In genomic region chr11:107222531-107223168, GRCm38 (mm10) we compare ENCODE assay signal across 17 mouse cellular contexts. TPM values are rescaled to one million over a fixed set of nuclear protein-coding genes. Genes with fewer than 3 reads are reported as not detected.
DNase-seq lines count a peak whose midpoint lies in the region; ATAC-seq and TF ChIP-seq lines count a peak whose summit lies in the region.
"Had no signal": no experiment of that assay in that cellular context is flagged by ENCODE, and none has a peak within 500 bp of the region (broad histone marks: within the 10 kb centered on the region; RNA-seq: fewer than 3 reads in every experiment).

No protein-coding gene starts in this region.

- H3K9ac ChIP-seq in heart, embryonic 13.5 days = no peak overlapping the region
- no peak overlapping the region for H3K9ac ChIP-seq in midbrain, embryonic 11.5 days (ENCODE audit: low read length)
- 0 out of 2 replicates have a peak overlapping the region, but pooled peaks have one; percentile 4 for H3K9ac ChIP-seq in hindbrain, postnatal 0 days (replicated peaks; ENCODE audit: low read length)
- no peak overlapping the region for H3K9ac ChIP-seq in midbrain, embryonic 15.5 days
- H3K9ac ChIP-seq: liver, embryonic 12.5 days; lung, embryonic 15.5 days had no signal

- H3K36me3 ChIP-seq in heart, embryonic 13.5 days = peaks cover 5% of the 10 kb centered on the region; the same call in 1 of the 2 replicates
- no peaks in the 10 kb centered on the region for H3K36me3 ChIP-seq in midbrain, embryonic 11.5 days (ENCODE audit: control insufficient read depth, insufficient read depth, low read length)
- H3K36me3 ChIP-seq in midbrain, embryonic 10.5 days = peaks cover 14% of the 10 kb centered on the region
- no peaks in the 10 kb centered on the region for H3K36me3 ChIP-seq in hindbrain, postnatal 0 days (ENCODE audit: insufficient read depth, low read length)
- no peaks in the 10 kb centered on the region for H3K36me3 ChIP-seq in midbrain, embryonic 15.5 days (replicated peaks)
- H3K36me3 ChIP-seq: lung, embryonic 15.5 days had no signal

- 43% methylated on average over 12 of the region's 12 CpGs for WGBS in heart, embryonic 13.5 days
- whole genome bisulfite sequencing in midbrain, embryonic 11.5 days = 67% methylated on average over 12 of the region's 12 CpGs
- 77% methylated on average over 12 of the region's 12 CpGs for WGBS in midbrain, embryonic 10.5 days
- 42% methylated on average over 12 of the region's 12 CpGs for WGBS in hindbrain, postnatal 0 days
- 30% methylated on average over 12 of the region's 12 CpGs for WGBS in midbrain, embryonic 15.5 days

- H3K9me3 ChIP-seq in heart, embryonic 13.5 days = no peaks in the 10 kb centered on the region
- no peaks in the 10 kb centered on the region for H3K9me3 ChIP-seq in midbrain, embryonic 11.5 days (ENCODE audit: control insufficient read depth, low read length)
- no peaks in the 10 kb centered on the region for H3K9me3 ChIP-seq in midbrain, embryonic 10.5 days (replicated peaks)
- H3K9me3 ChIP-seq in hindbrain, postnatal 0 days (ENCODE audit: low read length) = no peaks in the 10 kb centered on the region
- no peaks in the 10 kb centered on the region for H3K9me3 ChIP-seq in midbrain, embryonic 15.5 days
- H3K9me3 ChIP-seq: liver, embryonic 12.5 days; lung, embryonic 15.5 days had no signal

- H3K27ac ChIP-seq in heart, embryonic 13.5 days (replicated peaks) = peak overlapping the region; percentile 66
- H3K27ac ChIP-seq in midbrain, embryonic 11.5 days (ENCODE audit: low read depth, low read length) = no peak overlapping the region
- H3K27ac ChIP-seq in midbrain, embryonic 10.5 days (replicated peaks) = no peak overlapping the region; the same call in 1 of the 2 replicates
- peak overlapping the region; percentile 46; the same call in 1 of the 2 replicates for H3K27ac ChIP-seq in hindbrain, postnatal 0 days
- H3K27ac ChIP-seq in midbrain, embryonic 15.5 days = peak overlapping the region; percentile 63
- H3K27ac ChIP-seq: kidney, postnatal 0 days; liver, embryonic 12.5 days; stomach, postnatal 0 days had no signal

- ATAC-seq in heart, embryonic 13.5 days (ENCODE audit: extremely low read depth, insufficient number of reproducible peaks, low FRiP score, low TSS enrichment) = no peak
- no peak for ATAC-seq in midbrain, embryonic 11.5 days (ENCODE audit: low FRiP score)
- peak; percentile 59; the same call in 1 of the 2 replicates for ATAC-seq in hindbrain, postnatal 0 days
- peak; percentile 84 for ATAC-seq in midbrain, embryonic 15.5 days (replicated peaks)
- no peak for ATAC-seq in monocyte, adult 5-6 weeks (replicated peaks; ENCODE audit: insufficient number of reproducible peaks, low FRiP score, low TSS enrichment, poor library complexity, severe bottlenecking)
- ATAC-seq: CD4-positive, CD25-positive, alpha-beta regulatory T cell, adult 4 months; intestine, embryonic 16.5 days; liver, embryonic 12.5 days had no signal

- H3K4me1 ChIP-seq in heart, embryonic 13.5 days = peaks cover 37% of the 10 kb centered on the region
- H3K4me1 ChIP-seq in midbrain, embryonic 11.5 days (ENCODE audit: control insufficient read depth, insufficient read depth, low read length) = no peaks in the 10 kb centered on the region
- peaks cover 10% of the 10 kb centered on the region; the same call in 1 of the 2 replicates for H3K4me1 ChIP-seq in midbrain, embryonic 10.5 days
- H3K4me1 ChIP-seq in hindbrain, postnatal 0 days (ENCODE audit: insufficient read depth, low read length) = no peaks in the 10 kb centered on the region
- peaks cover 27% of the 10 kb centered on the region for H3K4me1 ChIP-seq in midbrain, embryonic 15.5 days
- H3K4me1 ChIP-seq: liver, embryonic 12.5 days; lung, embryonic 15.5 days had no signal

- intact Hi-C loops in heart, postnatal 25 days (cut with DNase I) = loop anchor here (5.0 kb wide), 1 partner anchor 170 kb away; no protein-coding TSS in a partner anchor

- no peak for TF ChIP-seq CTCF in hindbrain, postnatal 0 days (IDR thresholded peaks at IDR 0.05; ENCODE audit: low read depth)

- H3K4me3 ChIP-seq in heart, embryonic 13.5 days = no peak overlapping the region
- no peak overlapping the region for H3K4me3 ChIP-seq in midbrain, embryonic 11.5 days (ENCODE audit: low read depth, low read length)
- no peak overlapping the region for H3K4me3 ChIP-seq in midbrain, embryonic 10.5 days
- H3K4me3 ChIP-seq in hindbrain, postnatal 0 days (ENCODE audit: low read length) = no peak overlapping the region
- no peak overlapping the region for H3K4me3 ChIP-seq in midbrain, embryonic 15.5 days
- H3K4me3 ChIP-seq: liver, embryonic 12.5 days; lung, embryonic 15.5 days; myocyte had no signal

- no peak for DNase-seq in heart, postnatal 25 days (ENCODE audit: low spot score)
- DNase-seq in midbrain, embryonic 11.5 days (ENCODE audit: low spot score, missing footprints) = peak; percentile 67
- no peak for DNase-seq in midbrain, embryonic 10.5 days (ENCODE audit: low spot score)
- peak; percentile 42 for DNase-seq in hindbrain, postnatal 0 days (ENCODE audit: low spot score)
- DNase-seq in kidney, adult 18-20 months = no peak
- DNase-seq: adrenal gland, postnatal 25 days; layer of hippocampus, adult 9-11 months had no signal

- H3K4me2 ChIP-seq in heart, embryonic 13.5 days = 0 out of 2 replicates have a peak overlapping the region, but pooled peaks have one; percentile 4
- H3K4me2 ChIP-seq in midbrain, embryonic 11.5 days = no peak overlapping the region
- peak overlapping the region; percentile 10; the same call in 1 of the 2 replicates for H3K4me2 ChIP-seq in hindbrain, postnatal 0 days (ENCODE audit: low read depth, low read length)
- peak overlapping the region; percentile 11; the same call in 1 of the 2 replicates for H3K4me2 ChIP-seq in midbrain, embryonic 15.5 days
- H3K4me2 ChIP-seq: liver, embryonic 12.5 days; lung, embryonic 15.5 days had no signal

- no peaks in the 10 kb centered on the region for H3K27me3 ChIP-seq in heart, embryonic 13.5 days (replicated peaks)
- H3K27me3 ChIP-seq in midbrain, embryonic 11.5 days (ENCODE audit: control insufficient read depth, insufficient read depth, low read length) = no peaks in the 10 kb centered on the region
- H3K27me3 ChIP-seq in midbrain, embryonic 10.5 days (ENCODE audit: low read depth, poor library complexity, severe bottlenecking) = no peaks in the 10 kb centered on the region
- H3K27me3 ChIP-seq in hindbrain, postnatal 0 days (ENCODE audit: insufficient read depth, low read length) = no peaks in the 10 kb centered on the region
- no peaks in the 10 kb centered on the region for H3K27me3 ChIP-seq in midbrain, embryonic 15.5 days (replicated peaks)
- H3K27me3 ChIP-seq: liver, embryonic 12.5 days; lung, embryonic 15.5 days had no signal

RNA-seq across cellular contexts. Expression of gene Nol11, which starts 33.5 kb away (rescaled TPM):
- 39.3 and 45.4 TPM in 2 replicates for polyA plus RNA-seq in heart, embryonic 13.5 days (2015; fragmentation: Nextera tagmentation; extraction: Ambion mirVana)
- 10 to 100 TPM; 17.4 to 17.7 TPM for total RNA-seq in heart, postnatal 25 days (2021)
- polyA plus RNA-seq in midbrain, embryonic 11.5 days (2014; fragmentation: Nextera tagmentation; extraction: Ambion mirVana) = 68.3 and 76.1 TPM in 2 replicates
- polyA plus RNA-seq in midbrain, embryonic 10.5 days (2016; fragmentation: Nextera tagmentation; extraction: Ambion mirVana) = 71.0 and 71.6 TPM in 2 replicates
- total RNA-seq in hindbrain, postnatal 0 days (2014; rRNA removed) = 26.8 and 31.5 TPM in 2 replicates
- polyA plus RNA-seq in hindbrain, postnatal 0 days (2015; fragmentation: Nextera tagmentation; extraction: Ambion mirVana) = 33.5 and 35.3 TPM in 2 replicates
- polyA plus RNA-seq in midbrain, embryonic 15.5 days (2015; fragmentation: Nextera tagmentation; extraction: Ambion mirVana) = 53.8 and 54.5 TPM in 2 replicates
- 25.2 to 32.3 TPM (median 26.5 TPM) in 3 replicates for total RNA-seq in monocyte, adult 5-6 weeks (2017)

Comparison
In these comparisons a context has a peak if more than half of its experiments do, and no peak if none do; other contexts are left out.
1. ATAC-seq: peak in hindbrain, postnatal 0 days (single experiment) and midbrain, embryonic 15.5 days (single experiment); none in heart, embryonic 13.5 days (single experiment), midbrain, embryonic 11.5 days (single experiment) and monocyte, adult 5-6 weeks (single experiment).
2. H3K27ac ChIP-seq: peak in heart, embryonic 13.5 days (single experiment), hindbrain, postnatal 0 days (single experiment) and midbrain, embryonic 15.5 days (single experiment); none in midbrain, embryonic 11.5 days (single experiment) and midbrain, embryonic 10.5 days (single experiment).
3. DNase-seq: peak in midbrain, embryonic 11.5 days (single experiment) and hindbrain, postnatal 0 days (single experiment); none in heart, postnatal 25 days (single experiment), midbrain, embryonic 10.5 days (single experiment) and kidney, adult 18-20 months (single experiment).